Mouse (Mus musculus): ENCODE results near the gene Opcml. TPM values are rescaled to one million over a fixed set of nuclear protein-coding genes. Genes with fewer than 3 reads are reported as not detected.

Gene Opcml
- total RNA-seq, 2 experiments from 2014 or later, result 227 to 234 TPM

- peak in 1 of 2 experiments; percentile 38 for DNase-seq (ENCODE audit: low spot score in 2 of 2)
Observed at GRCm38 (mm10) chr9:28225824-28226569, 435.4 kb downstream of the Opcml start.

- DNase-seq (ENCODE audit: low spot score in 2 of 2), result peak in 1 of 2 experiments; percentile 57
Observed at GRCm38 (mm10) chr9:28226570-28226951, 436.0 kb downstream of the Opcml start.

- DNase-seq (ENCODE audit: low spot score in 2 of 2), result peak in 1 of 2 experiments; percentile 63
Observed at GRCm38 (mm10) chr9:28238450-28238849, 447.9 kb downstream of the Opcml start.

- DNase-seq (ENCODE audit: low spot score in 2 of 2), result peak; percentile 32 to 66
Observed at GRCm38 (mm10) chr9:28247742-28248503, 457.3 kb downstream of the Opcml start.

- no peak for DNase-seq (ENCODE audit: low spot score in 2 of 2)
Observed at GRCm38 (mm10) chr9:28251341-28251740, 460.8 kb downstream of the Opcml start.

GRCm38 (mm10) chr9:28255128-28255904 lies 464.7 kb downstream of the Opcml start:
- DNase-seq (ENCODE audit: low spot score in 2 of 2), result no peak

- no peak for DNase-seq (ENCODE audit: low spot score in 2 of 2)
Observed at GRCm38 (mm10) chr9:28255905-28256268, 465.3 kb downstream of the Opcml start.

- DNase-seq (ENCODE audit: low spot score in 2 of 2), result peak; percentile 67 to 77
Observed at GRCm38 (mm10) chr9:28261078-28261753, 470.6 kb downstream of the Opcml start.

- no peak for DNase-seq (ENCODE audit: low spot score in 2 of 2)
Observed at GRCm38 (mm10) chr9:28262021-28262420, 471.4 kb downstream of the Opcml start.

GRCm38 (mm10) chr9:28262896-28263295 lies 472.3 kb downstream of the Opcml start:
- DNase-seq (ENCODE audit: low spot score in 2 of 2), result no peak

- DNase-seq (ENCODE audit: low spot score in 2 of 2), result no peak
Observed at GRCm38 (mm10) chr9:28264761-28265160, 474.2 kb downstream of the Opcml start.

GRCm38 (mm10) chr9:28273816-28274215 lies 483.2 kb downstream of the Opcml start:
- no peak for DNase-seq (ENCODE audit: low spot score in 2 of 2)

- no peak for DNase-seq (ENCODE audit: low spot score in 2 of 2)
Observed at GRCm38 (mm10) chr9:28278555-28278954, 488.0 kb downstream of the Opcml start.

GRCm38 (mm10) chr9:28281025-28281424 lies 490.4 kb downstream of the Opcml start:
- DNase-seq (ENCODE audit: low spot score in 2 of 2), result no peak

- DNase-seq (ENCODE audit: low spot score in 2 of 2), result peak in 1 of 2 experiments; percentile 34
Observed at GRCm38 (mm10) chr9:28281571-28281970, 491.0 kb downstream of the Opcml start.

GRCm38 (mm10) chr9:28285016-28285415 lies 494.4 kb downstream of the Opcml start:
- no peak for DNase-seq (ENCODE audit: low spot score in 2 of 2)

GRCm38 (mm10) chr9:28286384-28286783 lies 495.8 kb downstream of the Opcml start:
- no peak for DNase-seq (ENCODE audit: low spot score in 2 of 2)

GRCm38 (mm10) chr9:28287485-28287884 lies 496.9 kb downstream of the Opcml start:
- no peak for DNase-seq (ENCODE audit: low spot score in 2 of 2)

GRCm38 (mm10) chr9:28289696-28290330 lies 499.2 kb downstream of the Opcml start:
- no peak for DNase-seq (ENCODE audit: low spot score in 2 of 2)

- no peak for DNase-seq (ENCODE audit: low spot score in 2 of 2)
Observed at GRCm38 (mm10) chr9:28303659-28304058, 513.1 kb downstream of the Opcml start.
